Mouse (Mus musculus) kidney, embryonic 14.5 days (tissue): ENCODE results near the gene Itsn1. TPM values are rescaled to one million over a fixed set of nuclear protein-coding genes. Genes with fewer than 3 reads are reported as not detected.

Experiments used
- ATAC-seq: fragments of 200-750 bp; cut with Nextera tagmentation; 2 replicates; pipeline ENCODE4 v1.8.0; 2017; ENCODE audit warnings: moderate number of reproducible peaks, mild to moderate bottlenecking, moderate TSS enrichment, moderate library complexity; ENCODE audit not compliant: low FRiP score, low TSS enrichment
- H3K27ac ChIP-seq: fragments of 300-500 bp; sonication (generic); 2 replicates; pipeline ENCODE4 v1.5.1; 2014; ENCODE audit warnings: low read depth, mild to moderate bottlenecking, low read length, moderate library complexity, mixed read lengths
- H3K27me3 ChIP-seq: fragments of 300-500 bp; sonication (generic); 2 replicates; pipeline ENCODE4 v1.6.1; 2014; ENCODE audit warnings: mild to moderate bottlenecking, low read length; ENCODE audit not compliant: control insufficient read depth, insufficient read depth
- H3K36me3 ChIP-seq: fragments of 300-500 bp; sonication (generic); 2 replicates; pipeline ENCODE4 v1.6.1; 2014; ENCODE audit warnings: low read length, mixed read lengths; ENCODE audit not compliant: control insufficient read depth, insufficient read depth
- H3K4me1 ChIP-seq: fragments of 300-500 bp; sonication (generic); 2 replicates; pipeline ENCODE4 v1.6.1; 2014; ENCODE audit warnings: low read length, mixed read lengths; ENCODE audit not compliant: control insufficient read depth, insufficient read depth
- H3K4me2 ChIP-seq: fragments of 300-500 bp; sonication (generic); replicated peaks from 2 replicates; pipeline ENCODE4 v1.6.1; 2014; ENCODE audit warnings: low read depth, mild to moderate bottlenecking, low read length
- H3K4me3 ChIP-seq: fragments of 300-500 bp; sonication (generic); 2 replicates; pipeline ENCODE4 v1.5.1; 2014; ENCODE audit warnings: mild to moderate bottlenecking, low read length
- H3K9ac ChIP-seq: fragments of 300-500 bp; sonication (generic); 2 replicates; pipeline ENCODE4 v1.6.1; 2014; ENCODE audit warnings: low read depth, mild to moderate bottlenecking, low read length, moderate library complexity
- H3K9me3 ChIP-seq: fragments of 300-500 bp; sonication (generic); 2 replicates; pipeline ENCODE4 v1.6.1; 2016; ENCODE audit warnings: low read length; ENCODE audit not compliant: control insufficient read depth
- WGBS: fragments of 180-500 bp; shearing (Covaris S2); extraction: QIAGEN DNeasy Blood & Tissue Kit; methylation state at CpG from one replicate; pipeline ENCODE4 v1.1.7; 2014; 5-methylcytosine and 5-hydroxymethylcytosine counted together
- polyA plus RNA-seq: library from polyadenylated mRNA; unstranded; fragments of >200 nt; fragmentation: Nextera tagmentation; extraction: Ambion mirVana; gene quantifications from 2 replicates; pipeline ENCODE4 v1.2.1, GENCODE M21; 2014

Itsn1 gene
- polyA plus RNA-seq, 1 experiment from 2014 or later, result 27.7 TPM

GRCm38 (mm10) chr16:91889831-91890230 is 160.8 kb downstream of the Itsn1 start:
- H3K9ac ChIP-seq, result no peak overlapping the region
- no peaks in the 10 kb centered on the region for H3K36me3 ChIP-seq
- H3K27ac ChIP-seq, result no peak overlapping the region
- H3K27me3 ChIP-seq, result no peaks in the 10 kb centered on the region
- 67% methylated on average over 12 of the region's 12 CpGs for WGBS
- no peak overlapping the region for H3K4me2 ChIP-seq
- ATAC-seq, result no peak
- no peaks in the 10 kb centered on the region for H3K9me3 ChIP-seq
- peaks cover 11% of the 10 kb centered on the region; the same call in 1 of the 2 replicates for H3K4me1 ChIP-seq
- no peak overlapping the region for H3K4me3 ChIP-seq

- H3K9ac ChIP-seq, result no peak overlapping the region
- no peak overlapping the region for H3K4me2 ChIP-seq
- no peaks in the 10 kb centered on the region for H3K27me3 ChIP-seq
- no peak overlapping the region for H3K27ac ChIP-seq
- ATAC-seq, result no peak
- no peak overlapping the region for H3K4me3 ChIP-seq
- 88% methylated on average over 11 of the region's 11 CpGs for WGBS
- 0 out of 2 replicates have a peak, but pooled peaks cover 4% of the 10 kb centered on the region for H3K4me1 ChIP-seq
- H3K9me3 ChIP-seq, result no peaks in the 10 kb centered on the region
- no peaks in the 10 kb centered on the region for H3K36me3 ChIP-seq
Measured at GRCm38 (mm10) chr16:91891218-91891617, 162.1 kb downstream of the Itsn1 start.

GRCm38 (mm10) chr16:91896426-91896830 is 167.3 kb downstream of the Itsn1 start:
- no peak overlapping the region for H3K27ac ChIP-seq
- no peaks in the 10 kb centered on the region for H3K4me1 ChIP-seq
- ATAC-seq, result no peak
- no peaks in the 10 kb centered on the region for H3K9me3 ChIP-seq
- 76% methylated on average over 6 of the region's 6 CpGs for WGBS
- no peaks in the 10 kb centered on the region for H3K36me3 ChIP-seq
- no peak overlapping the region for H3K4me2 ChIP-seq
- H3K27me3 ChIP-seq, result no peaks in the 10 kb centered on the region
- no peak overlapping the region for H3K9ac ChIP-seq
- H3K4me3 ChIP-seq, result no peak overlapping the region

GRCm38 (mm10) chr16:91898850-91899848 is 170.1 kb downstream of the Itsn1 start:
- 61% methylated on average over 22 of the region's 22 CpGs for WGBS
- Histone ChIP-seq H3K9me3 (no peaks in the 10 kb centered on the region), H3K4me3 (no peak overlapping the region), H3K4me2 (no peak overlapping the region), H3K36me3 (no peaks in the 10 kb centered on the region), H3K27me3 (no peaks in the 10 kb centered on the region), H3K9ac (no peak overlapping the region), H3K4me1 (no peaks in the 10 kb centered on the region), H3K27ac (no peak overlapping the region)
- 0 out of 2 replicates have a peak, but pooled peaks have one; percentile 32 for ATAC-seq

- Histone ChIP-seq H3K9ac (no peak overlapping the region), H3K36me3 (no peaks in the 10 kb centered on the region), H3K9me3 (no peaks in the 10 kb centered on the region), H3K27ac (no peak overlapping the region), H3K27me3 (no peaks in the 10 kb centered on the region), H3K4me3 (no peak overlapping the region), H3K4me2 (no peak overlapping the region), H3K4me1 (no peaks in the 10 kb centered on the region)
- 72% methylated on average over 11 of the region's 11 CpGs for WGBS
- no peak for ATAC-seq
Measured at GRCm38 (mm10) chr16:91900274-91900673, 171.2 kb downstream of the Itsn1 start.

- no peak overlapping the region for H3K27ac ChIP-seq
- H3K27me3 ChIP-seq, result no peaks in the 10 kb centered on the region
- no peak overlapping the region for H3K4me2 ChIP-seq
- no peak; the same call in 1 of the 2 replicates for ATAC-seq
- H3K36me3 ChIP-seq, result no peaks in the 10 kb centered on the region
- 92% methylated on average over 13 of the region's 13 CpGs for WGBS
- no peaks in the 10 kb centered on the region for H3K9me3 ChIP-seq
- no peaks in the 10 kb centered on the region for H3K4me1 ChIP-seq
- H3K9ac ChIP-seq, result no peak overlapping the region
- H3K4me3 ChIP-seq, result no peak overlapping the region
Measured at GRCm38 (mm10) chr16:91903801-91904506, 174.9 kb downstream of the Itsn1 start.

- 0 out of 2 replicates have a peak, but pooled peaks have one; percentile 6 for ATAC-seq
- WGBS, result 86% methylated on average over 11 of the region's 11 CpGs
- no peak overlapping the region for H3K4me2 ChIP-seq
Measured at GRCm38 (mm10) chr16:91905127-91905860, 176.2 kb downstream of the Itsn1 start.

GRCm38 (mm10) chr16:91905987-91906386 is 176.9 kb downstream of the Itsn1 start:
- H3K4me3 ChIP-seq, result no peak overlapping the region
- no peaks in the 10 kb centered on the region for H3K9me3 ChIP-seq
- no peaks in the 10 kb centered on the region for H3K36me3 ChIP-seq
- no peak overlapping the region for H3K27ac ChIP-seq
- no peaks in the 10 kb centered on the region for H3K4me1 ChIP-seq
- H3K9ac ChIP-seq, result no peak overlapping the region
- WGBS, result 84% methylated on average over 10 of the region's 10 CpGs
- no peaks in the 10 kb centered on the region for H3K27me3 ChIP-seq
- no peak overlapping the region for H3K4me2 ChIP-seq
- no peak for ATAC-seq

More at GRCm38 (mm10) chr16:91905127-91905860, 176.2 kb downstream of the Itsn1 start:
- H3K4me1 ChIP-seq, result no peaks in the 10 kb centered on the region
- no peak overlapping the region for H3K9ac ChIP-seq
- no peak overlapping the region for H3K27ac ChIP-seq
- H3K9me3 ChIP-seq, result no peaks in the 10 kb centered on the region
- no peaks in the 10 kb centered on the region for H3K36me3 ChIP-seq
- H3K4me3 ChIP-seq, result no peak overlapping the region
- no peaks in the 10 kb centered on the region for H3K27me3 ChIP-seq
